Mouse (Mus musculus): ENCODE measurements around the gene F11r.

- TF ChIP-seq CTCF (IDR thresholded peaks at IDR 0.05; ENCODE audit: low read depth, low read length), result no peak
- TF ChIP-seq POLR2A (IDR thresholded peaks at IDR 0.05; ENCODE audit: extremely low read depth, insufficient read depth, low read length), result no peak
These were observed 1.4 kb upstream of the F11r start for GRCm38 (mm10) chr1:171435974-171436373.

All from liver, adult 2 months (tissue).